Mouse (Mus musculus): ENCODE data around the gene Fkrp. TPM values are rescaled to one million over a fixed set of nuclear protein-coding genes. Genes with fewer than 3 reads are reported as not detected.

Fkrp gene
- total and polyA plus RNA-seq, 3 experiments: 16.5 to 23.4 (median 20.3) TPM

- peaks cover 44% of the 10 kb centered on the region for H3K79me2 ChIP-seq (replicated peaks; ENCODE audit: control insufficient read depth, extremely low read depth, insufficient read depth, poor library complexity, severe bottlenecking)
- H3K4me2 ChIP-seq (ENCODE audit: insufficient read depth, low read depth, poor library complexity, severe bottlenecking): peak within 1 kb of the TSS; percentile 57
- in situ Hi-C loops (cut with MboI; ENCODE audit: low pct_ligation_motif_present, low pct_unique_long_range_greater_than_20kb, low sequenced_read_pairs): loop anchor here (5.0 to 25.0 kb wide), 2 partner anchors 34 to 844 kb away; partner anchors contain the start of gene Nop53
- H3K9me3 ChIP-seq (replicated peaks; ENCODE audit: low read length): peaks cover 2% of the 10 kb centered on the region
- peaks cover 5 to 11% of the 10 kb centered on the region in 2 experiments for H3K36me3 ChIP-seq (replicated peaks in 1 of 2; ENCODE audit: control insufficient read depth in 1 of 2, insufficient read depth in 1 of 2, low read length in 1 of 2)
- peak within 1 kb of the TSS; percentile 74 for H3K9ac ChIP-seq (ENCODE audit: insufficient read depth, low read depth)
- peak; percentile 99 for DNase-seq (ENCODE audit: extremely low read depth)
- no peaks in the 10 kb centered on the region for H3K27me3 ChIP-seq (replicated peaks)
- dilution Hi-C loops (cut with MboI; ENCODE audit: extremely low pct_ligation_motif_present, extremely low pct_unique_long_range_greater_than_20kb, low sequenced_read_pairs): no loop called here
- TF ChIP-seq ZNF384 (IDR thresholded peaks at IDR 0.05; ENCODE audit: low read depth, low read length) (no peak), MEF2A (IDR thresholded peaks at IDR 0.05; ENCODE audit: borderline replicate concordance, low read depth, low read length) (0 out of 2 replicates have a peak, but pooled peaks have one; percentile 50), TCF12 (IDR thresholded peaks at IDR 0.05; ENCODE audit: low read depth, low read length) (peak; percentile 99), ELF1 (IDR thresholded peaks at IDR 0.05; ENCODE audit: low read depth, low read length) (peak; percentile 87), NELFE (IDR thresholded peaks at IDR 0.05; ENCODE audit: low read depth, low read length) (peak; percentile 100), BHLHE40 (IDR thresholded peaks at IDR 0.05; ENCODE audit: low read depth, low read length) (peak; percentile 33; the same call in 1 of the 2 replicates), UBTF (IDR thresholded peaks at IDR 0.05; ENCODE audit: low read depth, low read length) (no peak), MAZ (IDR thresholded peaks at IDR 0.05; ENCODE audit: low read depth, low read length) (peak; percentile 70; the same call in 1 of the 2 replicates), MAX (IDR thresholded peaks at IDR 0.05; ENCODE audit: low read length) (peak; percentile 92), TBP (conservative IDR thresholded peaks at IDR 0.05; ENCODE audit: low read depth, low read length) (peak; percentile 97), KAT2A (IDR thresholded peaks at IDR 0.05; ENCODE audit: insufficient replicate concordance, low read length) (0 out of 2 replicates have a peak, but pooled peaks have one; percentile 67), ETS1 (conservative IDR thresholded peaks at IDR 0.05; ENCODE audit: low read depth, low read length) (no peak), USF2 (conservative IDR thresholded peaks at IDR 0.05; ENCODE audit: low read depth, low read length) (no peak), ZC3H11A (IDR thresholded peaks at IDR 0.05; ENCODE audit: low read depth, low read length) (no peak), JUND (conservative IDR thresholded peaks at IDR 0.05; ENCODE audit: low read depth, low read length) (no peak), SIN3A (IDR thresholded peaks at IDR 0.05; ENCODE audit: low read length) (peak; percentile 90), MXI1 (IDR thresholded peaks at IDR 0.05; ENCODE audit: low read depth, low read length) (peak; percentile 97), ZMIZ1 (IDR thresholded peaks at IDR 0.05; ENCODE audit: low read depth, low read length) (peak; percentile 99), HCFC1 (IDR thresholded peaks at IDR 0.05; ENCODE audit: low read depth, low read length) (peak; percentile 67), CTCF (conservative IDR thresholded peaks at IDR 0.05 in 1 of 2, IDR thresholded peaks at IDR 0.05 in 1 of 2; ENCODE audit: low read depth in 2 of 2, low read length in 2 of 2) (no peak), POLR2AphosphoS2 (IDR thresholded peaks at IDR 0.05; ENCODE audit: low read depth, low read length) (peak; percentile 99), IRF4 (IDR thresholded peaks at IDR 0.05; ENCODE audit: low read depth, low read length) (peak; percentile 58), MYC (IDR thresholded peaks at IDR 0.05; ENCODE audit: low read depth, low read length) (peak; percentile 96), NRF1 (IDR thresholded peaks at IDR 0.05; ENCODE audit: low read depth, low read length) (peak; percentile 36; the same call in 1 of the 2 replicates), POLR2A (IDR thresholded peaks at IDR 0.05; ENCODE audit: low read depth, low read length) (peak; percentile 100), PAX5 (IDR thresholded peaks at IDR 0.05; ENCODE audit: low read length) (no peak)
- H3K4me3 ChIP-seq (replicated peaks in 1 of 3; ENCODE audit: low read depth in 2 of 3, low read length in 2 of 3, poor library complexity in 1 of 3): peak within 1 kb of the TSS; percentile 76 to 99 (median 79)
- H3K4me1 ChIP-seq (ENCODE audit: control insufficient read depth in 1 of 2, insufficient read depth in 2 of 2): peaks cover 6 to 13% of the 10 kb centered on the region in 2 experiments
- H3K27ac ChIP-seq (ENCODE audit: insufficient read depth, low read depth): peak within 1 kb of the TSS; percentile 5
These were observed 35.5 kb downstream of the Fkrp start, which contains the start of gene Slc1a5 for GRCm38 (mm10) chr7:16780825-16781554. Gene Slc1a5 (plus strand): TSS chr7:16781340.
